12 mouse cellular contexts compared by ENCODE assay signal in the genomic region with DNA sequence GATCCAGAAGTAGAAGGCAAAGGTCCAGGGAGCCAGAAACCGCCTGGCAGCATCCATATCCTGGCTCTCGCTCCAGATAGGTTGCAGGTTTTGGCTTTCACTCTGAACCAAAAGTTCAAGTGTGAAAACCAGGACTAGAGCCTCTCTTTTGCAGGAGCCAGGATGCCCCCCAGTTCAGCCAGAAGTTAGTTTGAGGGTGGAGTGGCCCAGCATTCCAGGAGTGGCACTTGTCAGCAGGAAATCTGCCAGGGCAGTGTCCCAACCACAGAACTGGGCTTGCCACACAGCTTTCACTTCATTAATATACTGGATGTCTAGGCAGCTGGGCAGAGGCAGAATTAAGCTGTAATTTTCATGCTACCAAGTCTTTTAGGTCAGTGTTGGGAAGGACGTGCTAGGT.
DNase-seq lines count a peak whose midpoint lies in the region; ATAC-seq lines count a peak whose summit lies in the region.
"Had no signal": no experiment of that assay in that cellular context is flagged by ENCODE, and none has a peak within 500 bp of the region (broad histone marks: within the 10 kb centered on the region; RNA-seq: fewer than 3 reads in every experiment).

No protein-coding gene starts in this region.

- intact Hi-C loops in heart, postnatal 14 days (cut with DNase I) = loop anchor here (10.0 kb wide), 1 partner anchor 1103 kb away; no protein-coding TSS in a partner anchor

- no peaks in the 10 kb centered on the region for H3K4me1 ChIP-seq in forebrain, embryonic 12.5 days
- H3K4me1 ChIP-seq: hindbrain, embryonic 10.5 days; neural tube, embryonic 13.5 days had no signal

- no peak for ATAC-seq in forebrain, embryonic 12.5 days (ENCODE audit: low FRiP score)

- no peak overlapping the region for H3K4me2 ChIP-seq in forebrain, embryonic 12.5 days
- H3K4me2 ChIP-seq: lung, embryonic 14.5 days; neural tube, embryonic 13.5 days had no signal

- peak; percentile 32 for DNase-seq in layer of hippocampus, adult 9-11 months
- DNase-seq in layer of hippocampus, postnatal 25 days (ENCODE audit: extremely low spot score in 1 of 2, low spot score in 1 of 2) = no peak
- peak; percentile 53 for DNase-seq in brain, adult 2 months (ENCODE audit: low read depth, low spot score)
- peak; percentile 51 to 56 for DNase-seq in heart, postnatal 14 days
- peak; percentile 77 to 85 for DNase-seq in lung, postnatal 4 days
- no peak for DNase-seq in frontal cortex, postnatal 10 days (ENCODE audit: low spot score in 2 of 2)
- DNase-seq in thymus, postnatal 10 days (ENCODE audit: low spot score in 2 of 2) = no peak
- DNase-seq: lung, embryonic 14.5 days; thymus, postnatal 36 days had no signal

- H3K4me3 ChIP-seq in forebrain, embryonic 12.5 days (replicated peaks) = no peak overlapping the region
- H3K4me3 ChIP-seq: hindbrain, embryonic 10.5 days; neural tube, embryonic 13.5 days had no signal

- H3K27me3 ChIP-seq in forebrain, embryonic 12.5 days = no peaks in the 10 kb centered on the region
- H3K27me3 ChIP-seq: neural tube, embryonic 13.5 days had no signal

- WGBS in forebrain, embryonic 12.5 days = 87% methylated on average over 3 of the region's 3 CpGs

- no peaks in the 10 kb centered on the region for H3K9me3 ChIP-seq in forebrain, embryonic 12.5 days
- H3K9me3 ChIP-seq: hindbrain, embryonic 10.5 days; neural tube, embryonic 13.5 days had no signal

- H3K27ac ChIP-seq in forebrain, embryonic 12.5 days = no peak overlapping the region
- H3K27ac ChIP-seq: hindbrain, embryonic 10.5 days; neural tube, embryonic 13.5 days had no signal

- H3K36me3 ChIP-seq in forebrain, embryonic 12.5 days (replicated peaks) = no peaks in the 10 kb centered on the region
- H3K36me3 ChIP-seq: hindbrain, embryonic 10.5 days; neural tube, embryonic 13.5 days had no signal

- H3K9ac ChIP-seq in forebrain, embryonic 12.5 days = no peak overlapping the region
- H3K9ac ChIP-seq: lung, embryonic 14.5 days; neural tube, embryonic 13.5 days had no signal

Comparison
In these comparisons a context has a peak if more than half of its experiments do, and no peak if none do; other contexts are left out.
1. DNase-seq: peak in layer of hippocampus, adult 9-11 months (single experiment), brain, adult 2 months (single experiment), heart, postnatal 14 days (2 of 2) and lung, postnatal 4 days (2 of 2); none in layer of hippocampus, postnatal 25 days (0 of 2), frontal cortex, postnatal 10 days (0 of 2) and thymus, postnatal 10 days (0 of 2).